Mouse (Mus musculus) bone marrow, adult 2 months (tissue): Measurements from ENCODE around the gene Gm36079.
"Not testable (repeated sequence)": the region's sequence is repeated elsewhere in the genome, so short reads cannot be mapped to it uniquely, and the experiment has no call there.

ENCODE experiments used
- CTCF ChIP-seq: fragments of 200-500 bp; IDR thresholded peaks from 2 replicates; pipeline ENCODE4 v1.5.1; 2011; ENCODE audit warnings: low read length, control low read depth; ENCODE audit not compliant: control insufficient read depth, insufficient read depth
- POLR2A ChIP-seq: fragments of 200-500 bp; IDR thresholded peaks from 2 replicates; pipeline ENCODE4 v1.6.1; 2011; ENCODE audit warnings: low read depth, mild to moderate bottlenecking, control low read depth, low read length, borderline replicate concordance; ENCODE audit not compliant: control insufficient read depth

DNA sequence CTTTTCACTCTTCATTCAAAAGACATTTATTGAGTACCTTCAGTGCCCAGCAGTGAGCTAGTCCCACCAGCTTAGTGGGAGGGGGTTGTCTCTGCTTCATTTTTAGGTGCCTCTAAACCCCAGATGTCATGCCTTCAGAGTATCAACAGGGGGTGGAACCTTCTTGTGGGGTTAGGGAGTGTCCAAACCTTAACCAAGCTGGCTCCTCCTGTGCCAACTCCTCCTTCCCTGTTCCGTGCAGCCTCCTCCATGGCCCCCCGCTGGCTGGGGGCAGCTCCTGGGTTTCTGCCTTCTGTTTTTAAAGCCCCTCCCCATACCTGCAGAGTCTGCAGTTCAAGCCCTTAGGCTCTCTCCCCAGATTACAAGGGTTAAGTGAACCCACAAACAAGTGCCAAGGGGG, 21.4 kb upstream of the Gm36079 start:
- TF ChIP-seq CTCF, POLR2A: not testable (repeated sequence)
